Mouse (Mus musculus): ENCODE measurements around the gene Wfdc1. TPM values are rescaled to one million over a fixed set of nuclear protein-coding genes. Genes with fewer than 3 reads are reported as not detected.

Wfdc1 gene
- polyA plus RNA-seq, 1 experiment from 2014 or later = 4.6 TPM

GRCm38 (mm10) chr8:119719011-119719501, 52.9 kb downstream of the Wfdc1 start:
- no peak for ATAC-seq (replicated peaks; ENCODE audit: low FRiP score, low TSS enrichment, low read depth)
- WGBS = 65% methylated on average over 12 of the region's 12 CpGs

GRCm38 (mm10) chr8:119722348-119722747, 56.2 kb downstream of the Wfdc1 start:
- no peaks in the 10 kb centered on the region for H3K4me1 ChIP-seq (replicated peaks; ENCODE audit: control insufficient read depth, insufficient read depth, low read length)
- no peaks in the 10 kb centered on the region for H3K27me3 ChIP-seq (replicated peaks; ENCODE audit: control insufficient read depth, insufficient read depth, low read length)
- 57% methylated on average over 6 of the region's 6 CpGs for WGBS
- no peak overlapping the region for H3K27ac ChIP-seq (ENCODE audit: low read depth)
- H3K36me3 ChIP-seq (ENCODE audit: control insufficient read depth, insufficient read depth, low read length) = no peaks in the 10 kb centered on the region
- no peak overlapping the region for H3K4me2 ChIP-seq (ENCODE audit: low read length)
- DNase-seq (ENCODE audit: low spot score) (no peak), ATAC-seq (replicated peaks; ENCODE audit: low FRiP score, low TSS enrichment, low read depth) (no peak)
- H3K4me3 ChIP-seq (ENCODE audit: low read depth, low read length) = no peak overlapping the region
- no peak overlapping the region for H3K9ac ChIP-seq (ENCODE audit: low read length)
- no peaks in the 10 kb centered on the region for H3K9me3 ChIP-seq (ENCODE audit: control insufficient read depth, low read length)

More at GRCm38 (mm10) chr8:119719011-119719501, 52.9 kb downstream of the Wfdc1 start:
- Histone ChIP-seq H3K9me3 (ENCODE audit: control insufficient read depth, low read length) (no peaks in the 10 kb centered on the region), H3K9ac (ENCODE audit: low read length) (no peak overlapping the region), H3K27me3 (replicated peaks; ENCODE audit: control insufficient read depth, insufficient read depth, low read length) (no peaks in the 10 kb centered on the region), H3K4me1 (replicated peaks; ENCODE audit: control insufficient read depth, insufficient read depth, low read length) (no peaks in the 10 kb centered on the region; the same call in 1 of the 2 replicates), H3K27ac (ENCODE audit: low read depth) (no peak overlapping the region), H3K4me3 (ENCODE audit: low read depth, low read length) (no peak overlapping the region), H3K4me2 (ENCODE audit: low read length) (no peak overlapping the region), H3K36me3 (ENCODE audit: control insufficient read depth, insufficient read depth, low read length) (no peaks in the 10 kb centered on the region)
- DNase-seq (ENCODE audit: low spot score) = no peak

- no peaks in the 10 kb centered on the region for H3K4me1 ChIP-seq (replicated peaks; ENCODE audit: control insufficient read depth, insufficient read depth, low read length)
- 52% methylated on average over 4 of the region's 4 CpGs for WGBS
- no peak overlapping the region for H3K4me2 ChIP-seq (ENCODE audit: low read length)
- H3K36me3 ChIP-seq (ENCODE audit: control insufficient read depth, insufficient read depth, low read length) = no peaks in the 10 kb centered on the region
- DNase-seq (ENCODE audit: low spot score) (no peak), ATAC-seq (replicated peaks; ENCODE audit: low FRiP score, low TSS enrichment, low read depth) (no peak)
- no peaks in the 10 kb centered on the region for H3K27me3 ChIP-seq (replicated peaks; ENCODE audit: control insufficient read depth, insufficient read depth, low read length)
- H3K9ac ChIP-seq (ENCODE audit: low read length) = no peak overlapping the region
- H3K27ac ChIP-seq (ENCODE audit: low read depth) = no peak overlapping the region
- H3K4me3 ChIP-seq (ENCODE audit: low read depth, low read length) = no peak overlapping the region
- H3K9me3 ChIP-seq (ENCODE audit: control insufficient read depth, low read length) = no peaks in the 10 kb centered on the region
Measured at GRCm38 (mm10) chr8:119723676-119724075, 57.5 kb downstream of the Wfdc1 start.

- no peak for ATAC-seq (replicated peaks; ENCODE audit: low FRiP score, low TSS enrichment, low read depth)
- no peak overlapping the region for H3K4me2 ChIP-seq (ENCODE audit: low read length)
- no peaks in the 10 kb centered on the region for H3K4me1 ChIP-seq (replicated peaks; ENCODE audit: control insufficient read depth, insufficient read depth, low read length)
- H3K9ac ChIP-seq (ENCODE audit: low read length) = no peak overlapping the region
- no peak overlapping the region for H3K27ac ChIP-seq (ENCODE audit: low read depth)
- whole genome bisulfite sequencing = 85% methylated on average over 6 of the region's 6 CpGs
- no peak overlapping the region for H3K4me3 ChIP-seq (ENCODE audit: low read depth, low read length)
- no peak for DNase-seq (ENCODE audit: low spot score)
- no peaks in the 10 kb centered on the region for H3K9me3 ChIP-seq (ENCODE audit: control insufficient read depth, low read length)
- no peaks in the 10 kb centered on the region for H3K27me3 ChIP-seq (replicated peaks; ENCODE audit: control insufficient read depth, insufficient read depth, low read length)
- H3K36me3 ChIP-seq (ENCODE audit: control insufficient read depth, insufficient read depth, low read length) = no peaks in the 10 kb centered on the region
Measured at GRCm38 (mm10) chr8:119724596-119724995, 58.4 kb downstream of the Wfdc1 start.

- ATAC-seq (replicated peaks; ENCODE audit: low FRiP score, low TSS enrichment, low read depth) (no peak), DNase-seq (ENCODE audit: low spot score) (no peak)
- Histone ChIP-seq H3K4me2 (ENCODE audit: low read length) (no peak overlapping the region), H3K9me3 (ENCODE audit: control insufficient read depth, low read length) (no peaks in the 10 kb centered on the region), H3K36me3 (ENCODE audit: control insufficient read depth, insufficient read depth, low read length) (no peaks in the 10 kb centered on the region), H3K27ac (ENCODE audit: low read depth) (no peak overlapping the region), H3K9ac (ENCODE audit: low read length) (no peak overlapping the region), H3K4me3 (ENCODE audit: low read depth, low read length) (no peak overlapping the region), H3K4me1 (replicated peaks; ENCODE audit: control insufficient read depth, insufficient read depth, low read length) (no peaks in the 10 kb centered on the region), H3K27me3 (replicated peaks; ENCODE audit: control insufficient read depth, insufficient read depth, low read length) (no peaks in the 10 kb centered on the region)
- WGBS = 88% methylated on average over 8 of the region's 8 CpGs
Measured at GRCm38 (mm10) chr8:119727093-119727492, 60.9 kb downstream of the Wfdc1 start.

GRCm38 (mm10) chr8:119728351-119728895, 62.3 kb downstream of the Wfdc1 start:
- WGBS = 85% methylated on average over 8 of the region's 8 CpGs

GRCm38 (mm10) chr8:119732072-119732471, 65.9 kb downstream of the Wfdc1 start:
- Histone ChIP-seq H3K9ac (ENCODE audit: low read length) (no peak overlapping the region), H3K27ac (ENCODE audit: low read depth) (no peak overlapping the region), H3K4me1 (replicated peaks; ENCODE audit: control insufficient read depth, insufficient read depth, low read length) (no peaks in the 10 kb centered on the region), H3K27me3 (replicated peaks; ENCODE audit: control insufficient read depth, insufficient read depth, low read length) (no peaks in the 10 kb centered on the region), H3K4me2 (ENCODE audit: low read length) (no peak overlapping the region), H3K36me3 (ENCODE audit: control insufficient read depth, insufficient read depth, low read length) (no peaks in the 10 kb centered on the region), H3K9me3 (ENCODE audit: control insufficient read depth, low read length) (no peaks in the 10 kb centered on the region), H3K4me3 (ENCODE audit: low read depth, low read length) (no peak overlapping the region)
- DNase-seq (ENCODE audit: low spot score) = no peak
- ATAC-seq (replicated peaks; ENCODE audit: low FRiP score, low TSS enrichment, low read depth) = no peak
- WGBS = 75% methylated on average over 13 of the region's 13 CpGs

More at GRCm38 (mm10) chr8:119728351-119728895, 62.3 kb downstream of the Wfdc1 start:
- no peaks in the 10 kb centered on the region for H3K9me3 ChIP-seq (ENCODE audit: control insufficient read depth, low read length)
- H3K4me2 ChIP-seq (ENCODE audit: low read length) = no peak overlapping the region
- H3K4me3 ChIP-seq (ENCODE audit: low read depth, low read length) = no peak overlapping the region
- no peak overlapping the region for H3K27ac ChIP-seq (ENCODE audit: low read depth)
- DNase-seq (ENCODE audit: low spot score) (no peak), ATAC-seq (replicated peaks; ENCODE audit: low FRiP score, low TSS enrichment, low read depth) (no peak)
- H3K36me3 ChIP-seq (ENCODE audit: control insufficient read depth, insufficient read depth, low read length) = no peaks in the 10 kb centered on the region
- no peaks in the 10 kb centered on the region for H3K27me3 ChIP-seq (replicated peaks; ENCODE audit: control insufficient read depth, insufficient read depth, low read length)
- H3K4me1 ChIP-seq (replicated peaks; ENCODE audit: control insufficient read depth, insufficient read depth, low read length) = no peaks in the 10 kb centered on the region
- no peak overlapping the region for H3K9ac ChIP-seq (ENCODE audit: low read length)

GRCm38 (mm10) chr8:119736348-119736917, 70.3 kb downstream of the Wfdc1 start:
- no peaks in the 10 kb centered on the region for H3K4me1 ChIP-seq (replicated peaks; ENCODE audit: control insufficient read depth, insufficient read depth, low read length)
- no peak for DNase-seq (ENCODE audit: low spot score)
- WGBS = 91% methylated on average over 10 of the region's 10 CpGs

More at GRCm38 (mm10) chr8:119736348-119736917, 70.3 kb downstream of the Wfdc1 start:
- Histone ChIP-seq H3K4me3 (ENCODE audit: low read depth, low read length) (no peak overlapping the region), H3K36me3 (ENCODE audit: control insufficient read depth, insufficient read depth, low read length) (no peaks in the 10 kb centered on the region), H3K27ac (ENCODE audit: low read depth) (no peak overlapping the region), H3K9ac (ENCODE audit: low read length) (no peak overlapping the region), H3K27me3 (replicated peaks; ENCODE audit: control insufficient read depth, insufficient read depth, low read length) (no peaks in the 10 kb centered on the region), H3K9me3 (ENCODE audit: control insufficient read depth, low read length) (no peaks in the 10 kb centered on the region), H3K4me2 (ENCODE audit: low read length) (no peak overlapping the region)
- ATAC-seq (replicated peaks; ENCODE audit: low FRiP score, low TSS enrichment, low read depth) = no peak

Data from intestine, embryonic 14.5 days (tissue).